Mouse (Mus musculus): ENCODE measurements around the gene Slc24a1. TPM values are rescaled to one million over a fixed set of nuclear protein-coding genes. Genes with fewer than 3 reads are reported as not detected.

Gene Slc24a1
- total and polyA plus RNA-seq, 3 experiments: 0.05 TPM; not detected in 2

GRCm38 (mm10) chr9:64902866-64903265 is 48.5 kb downstream of the Slc24a1 start:
- Histone ChIP-seq H3K4me1 (ENCODE audit: insufficient read depth, low read depth, low read length) (peaks cover 4% of the 10 kb centered on the region; the same call in 1 of the 2 replicates), H3K27me3 (ENCODE audit: insufficient read depth, low read length) (no peaks in the 10 kb centered on the region), H3K36me3 (replicated peaks) (peaks cover 89% of the 10 kb centered on the region), H3K4me3 (ENCODE audit: low read depth, low read length) (no peak overlapping the region), H3K9me3 (replicated peaks) (no peaks in the 10 kb centered on the region)
- DNase-seq (ENCODE audit: low spot score): no peak
- no peak for ATAC-seq (ENCODE audit: extremely low read depth, insufficient number of reproducible peaks, low FRiP score, poor library complexity, severe bottlenecking)
- no peak for TF ChIP-seq GATA2 (IDR thresholded peaks at IDR 0.05; ENCODE audit: borderline replicate concordance, low read depth, low read length)
- TF ChIP-seq GATA1 (IDR thresholded peaks at IDR 0.05; ENCODE audit: borderline replicate concordance, low read length): no peak
- no peak for TF ChIP-seq POLR2AphosphoS5 (IDR thresholded peaks at IDR 0.05; ENCODE audit: insufficient replicate concordance, low read depth, low read length)
- TF ChIP-seq CTCF (IDR thresholded peaks at IDR 0.05; ENCODE audit: low read depth, low read length): no peak
- no peak for TF ChIP-seq TAL1 (conservative IDR thresholded peaks at IDR 0.05; ENCODE audit: low read depth, low read length)

DNA sequence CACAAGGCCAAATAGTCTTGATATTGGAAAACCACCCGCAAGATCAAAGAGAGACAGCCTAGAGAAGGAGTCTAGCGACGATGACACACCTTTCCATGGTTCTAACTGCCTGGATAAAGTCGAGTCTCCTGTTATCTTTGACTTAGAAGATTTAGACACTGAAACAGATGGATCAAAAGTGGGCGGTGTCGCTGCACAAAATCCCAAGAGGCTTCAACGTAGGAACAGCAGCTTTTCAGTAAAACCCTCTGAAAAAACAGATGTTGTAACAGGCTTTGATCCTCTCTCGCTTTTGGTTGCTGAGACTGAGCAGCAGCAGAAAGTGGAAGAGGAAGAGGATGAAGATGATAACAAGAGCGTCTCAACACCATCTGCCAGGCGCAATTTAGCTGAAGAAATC is 54.8 kb downstream of the Slc24a1 start:
- Histone ChIP-seq H3K4me3 (ENCODE audit: low read depth, low read length) (no peak overlapping the region), H3K27me3 (ENCODE audit: insufficient read depth, low read length) (no peaks in the 10 kb centered on the region), H3K4me1 (ENCODE audit: insufficient read depth, low read depth, low read length) (no peaks in the 10 kb centered on the region), H3K9me3 (replicated peaks) (no peaks in the 10 kb centered on the region), H3K36me3 (replicated peaks) (peaks cover 82% of the 10 kb centered on the region)
- no peak for DNase-seq (ENCODE audit: low spot score)
- TF ChIP-seq TAL1 (conservative IDR thresholded peaks at IDR 0.05; ENCODE audit: low read depth, low read length) (no peak), CTCF (IDR thresholded peaks at IDR 0.05; ENCODE audit: low read depth, low read length) (no peak), GATA1 (IDR thresholded peaks at IDR 0.05; ENCODE audit: borderline replicate concordance, low read length) (no peak), POLR2AphosphoS5 (IDR thresholded peaks at IDR 0.05; ENCODE audit: insufficient replicate concordance, low read depth, low read length) (no peak)
- no peak for ATAC-seq (ENCODE audit: extremely low read depth, insufficient number of reproducible peaks, low FRiP score, poor library complexity, severe bottlenecking)

DNA sequence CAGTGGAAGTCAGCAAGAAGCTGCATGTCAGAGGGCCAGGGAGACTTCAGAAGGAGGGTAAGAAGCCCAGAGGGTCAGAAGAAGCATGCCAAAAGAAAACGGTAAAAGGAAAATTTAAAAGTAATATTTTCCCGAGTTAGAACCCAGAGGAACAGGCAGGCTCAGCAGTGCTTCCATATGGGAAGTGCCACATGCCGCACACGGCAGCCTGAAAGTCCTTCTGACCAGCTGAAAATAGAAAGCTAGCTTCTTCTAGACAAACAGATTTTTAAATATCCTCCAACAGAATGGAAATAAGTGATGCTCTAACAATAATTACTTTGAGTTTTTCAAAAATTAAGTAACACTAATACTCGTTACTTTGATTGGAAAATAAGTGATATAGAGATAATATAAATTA is 65.4 kb downstream of the Slc24a1 start:
- TF ChIP-seq GATA2 (IDR thresholded peaks at IDR 0.05; ENCODE audit: borderline replicate concordance, low read depth, low read length): no peak
- no peak for TF ChIP-seq CTCF (IDR thresholded peaks at IDR 0.05; ENCODE audit: low read depth, low read length)
- TF ChIP-seq TAL1 (conservative IDR thresholded peaks at IDR 0.05; ENCODE audit: low read depth, low read length): no peak
- TF ChIP-seq GATA1 (IDR thresholded peaks at IDR 0.05; ENCODE audit: borderline replicate concordance, low read length): no peak
- TF ChIP-seq POLR2AphosphoS5 (IDR thresholded peaks at IDR 0.05; ENCODE audit: insufficient replicate concordance, low read depth, low read length): no peak
- Histone ChIP-seq H3K36me3 (replicated peaks) (peaks cover 60% of the 10 kb centered on the region), H3K4me1 (ENCODE audit: insufficient read depth, low read depth, low read length) (no peaks in the 10 kb centered on the region), H3K27me3 (ENCODE audit: insufficient read depth, low read length) (no peaks in the 10 kb centered on the region), H3K9me3 (replicated peaks) (no peaks in the 10 kb centered on the region), H3K4me3 (ENCODE audit: low read depth, low read length) (no peak overlapping the region)
- ATAC-seq (ENCODE audit: extremely low read depth, insufficient number of reproducible peaks, low FRiP score, poor library complexity, severe bottlenecking) (no peak), DNase-seq (ENCODE audit: low spot score) (no peak)

Other genes starting within 250 kb of the Slc24a1 start
- 142 and 152 TPM in 2 replicates for gene Rab11a, start 213.8 kb downstream of the Slc24a1 start, total RNA-seq (2014; fragmentation: Nextera tagmentation)
- gene Rab11a, start 213.8 kb downstream of the Slc24a1 start, total RNA-seq (2017): 139 and 166 TPM in 2 replicates
- 92.2 and 117 TPM in 2 replicates for gene Rab11a, start 213.8 kb downstream of the Slc24a1 start, polyA plus RNA-seq (2012)
- 337 and 417 TPM in 2 replicates for gene Dennd4a, start 140.3 kb downstream of the Slc24a1 start, total RNA-seq (2014; fragmentation: Nextera tagmentation)
- gene Dennd4a, start 140.3 kb downstream of the Slc24a1 start, total RNA-seq (2017): 71.7 and 81.3 TPM in 2 replicates
- 17.6 and 29.0 TPM in 2 replicates for gene Dennd4a, start 140.3 kb downstream of the Slc24a1 start, polyA plus RNA-seq (2012)
- gene Ints14, start 9.3 kb upstream of the Slc24a1 start, total RNA-seq (2014; fragmentation: Nextera tagmentation): 46.3 and 50.1 TPM in 2 replicates
- 42.0 and 43.2 TPM in 2 replicates for gene Ints14, start 9.3 kb upstream of the Slc24a1 start, total RNA-seq (2017)
- gene Ints14, start 9.3 kb upstream of the Slc24a1 start, polyA plus RNA-seq (2012): 36.4 and 42.7 TPM in 2 replicates
- gene Hacd3, start 70.1 kb upstream of the Slc24a1 start, total RNA-seq (2014; fragmentation: Nextera tagmentation): 22.0 and 22.3 TPM in 2 replicates
- gene Hacd3, start 70.1 kb upstream of the Slc24a1 start, total RNA-seq (2017): 48.1 and 49.0 TPM in 2 replicates
- 3.0 and 3.3 TPM in 2 replicates for gene Hacd3, start 70.1 kb upstream of the Slc24a1 start, polyA plus RNA-seq (2012)
- gene Dpp8, start 80.8 kb upstream of the Slc24a1 start, total RNA-seq (2014; fragmentation: Nextera tagmentation): 137 and 145 TPM in 2 replicates
- gene Dpp8, start 80.8 kb upstream of the Slc24a1 start, total RNA-seq (2017): 125 and 133 TPM in 2 replicates
- gene Dpp8, start 80.8 kb upstream of the Slc24a1 start, polyA plus RNA-seq (2012): 11.6 and 13.6 TPM in 2 replicates
- gene Igdcc4, start 149.9 kb upstream of the Slc24a1 start, total RNA-seq (2014; fragmentation: Nextera tagmentation): not detected in 2 replicates
- gene Igdcc4, start 149.9 kb upstream of the Slc24a1 start, total RNA-seq (2017): 0.17 and 0.22 TPM in 2 replicates
- not detected in 2 replicates for gene Igdcc4, start 149.9 kb upstream of the Slc24a1 start, polyA plus RNA-seq (2012)
- not detected in 2 replicates for gene Igdcc3, start 189.6 kb upstream of the Slc24a1 start, total RNA-seq (2014; fragmentation: Nextera tagmentation)
- 0.49 TPM in 1 of 2 replicates, not detected in the other for gene Igdcc3, start 189.6 kb upstream of the Slc24a1 start, total RNA-seq (2017)
- not detected in 2 replicates for gene Igdcc3, start 189.6 kb upstream of the Slc24a1 start, polyA plus RNA-seq (2012)
- gene Parp16, start 243.7 kb upstream of the Slc24a1 start, total RNA-seq (2014; fragmentation: Nextera tagmentation): 14.8 and 19.5 TPM in 2 replicates
- 7.7 and 7.8 TPM in 2 replicates for gene Parp16, start 243.7 kb upstream of the Slc24a1 start, total RNA-seq (2017)
- 15.9 and 19.4 TPM in 2 replicates for gene Parp16, start 243.7 kb upstream of the Slc24a1 start, polyA plus RNA-seq (2012)

All from G1E (cell line).